Mouse (Mus musculus) hindbrain, embryonic 16.5 days (tissue): ENCODE measurements around the gene Scn4a. TPM values are rescaled to one million over a fixed set of nuclear protein-coding genes. Genes with fewer than 3 reads are reported as not detected.
"Not testable (repeated sequence)": the region's sequence is repeated elsewhere in the genome, so short reads cannot be mapped to it uniquely, and the experiment has no call there.

ENCODE experiments used
- ATAC-seq: fragments of 200-750 bp; cut with Nextera tagmentation; 2 replicates; pipeline ENCODE4 v1.8.0; 2017; ENCODE audit warnings: moderate TSS enrichment, moderate library complexity
- H3K27ac ChIP-seq: fragments of 300-500 bp; sonication (generic); 2 replicates; pipeline ENCODE4 v1.5.1; 2014; ENCODE audit warnings: low read depth, mild to moderate bottlenecking, control low read depth, low read length, moderate library complexity
- H3K27me3 ChIP-seq: fragments of 300-500 bp; sonication (generic); replicated peaks from 2 replicates; pipeline ENCODE4 v1.6.1; 2014; ENCODE audit warnings: low read length; ENCODE audit not compliant: control insufficient read depth, insufficient read depth
- H3K36me3 ChIP-seq: fragments of 300-500 bp; sonication (generic); 2 replicates; pipeline ENCODE4 v1.6.1; 2014; ENCODE audit warnings: mild to moderate bottlenecking, low read length, moderate library complexity, mixed read lengths; ENCODE audit not compliant: control insufficient read depth, insufficient read depth
- H3K4me1 ChIP-seq: fragments of 300-500 bp; sonication (generic); 2 replicates; pipeline ENCODE4 v1.6.1; 2014; ENCODE audit warnings: low read depth, low read length; ENCODE audit not compliant: control insufficient read depth, insufficient read depth
- H3K4me2 ChIP-seq: fragments of 300-500 bp; sonication (generic); 2 replicates; pipeline ENCODE4 v1.6.1; 2014; ENCODE audit warnings: mild to moderate bottlenecking, low read length, control low read depth, moderate library complexity
- H3K4me3 ChIP-seq: fragments of 300-500 bp; sonication (generic); 2 replicates; pipeline ENCODE4 v1.5.1; 2014; ENCODE audit warnings: mild to moderate bottlenecking, low read length, control low read depth, moderate library complexity
- H3K9ac ChIP-seq: fragments of 300-500 bp; sonication (generic); 2 replicates; pipeline ENCODE4 v1.6.1; 2014; ENCODE audit warnings: low read depth, mild to moderate bottlenecking, control low read depth, low read length, moderate library complexity
- H3K9me3 ChIP-seq: fragments of 300-500 bp; sonication (generic); 2 replicates; pipeline ENCODE4 v1.6.1; 2014; ENCODE audit warnings: mild to moderate bottlenecking, low read length, moderate library complexity; ENCODE audit not compliant: control insufficient read depth
- WGBS: fragments of 180-500 bp; shearing (Covaris S2); extraction: QIAGEN DNeasy Blood & Tissue Kit; methylation state at CpG from one replicate; pipeline ENCODE4 v1.1.7; 2014; 5-methylcytosine and 5-hydroxymethylcytosine counted together
- polyA plus RNA-seq: library from polyadenylated mRNA; unstranded; fragments of >200 nt; fragmentation: Nextera tagmentation; extraction: Ambion mirVana; gene quantifications from 2 replicates; pipeline ENCODE4 v1.2.1, GENCODE M21; 2015

Scn4a gene
- polyA plus RNA-seq, 1 experiment from 2014 or later, result not detected

DNA sequence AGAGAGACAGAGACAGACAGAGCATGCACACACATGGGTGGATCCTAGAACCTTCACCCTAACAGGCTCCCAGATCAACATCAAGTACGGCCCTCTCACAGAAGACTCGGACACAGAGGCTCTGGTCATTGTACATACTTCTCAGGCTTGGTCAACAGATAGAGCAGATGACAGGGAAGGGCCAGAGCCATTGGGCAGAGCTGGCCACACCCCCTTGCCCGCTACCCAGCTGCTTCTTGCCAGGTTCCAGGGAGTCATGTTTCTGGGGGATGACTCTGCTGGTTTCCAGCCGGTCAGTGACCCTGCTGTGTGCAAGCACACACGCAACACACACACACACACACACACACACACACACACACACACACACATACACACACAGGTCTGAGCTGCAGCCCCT, 2.2 kb downstream of the Scn4a start:
- no peak for ATAC-seq
- no peaks in the 10 kb centered on the region for H3K27me3 ChIP-seq
- H3K4me1 ChIP-seq, result no peaks in the 10 kb centered on the region
- no peaks in the 10 kb centered on the region for H3K9me3 ChIP-seq
- H3K27ac ChIP-seq, result no peak overlapping the region
- WGBS, result 56% methylated on average over 5 of the region's 5 CpGs
- H3K9ac ChIP-seq, result no peak overlapping the region
- no peak overlapping the region for H3K4me2 ChIP-seq
- no peak overlapping the region for H3K4me3 ChIP-seq
- no peaks in the 10 kb centered on the region for H3K36me3 ChIP-seq

GRCm38 (mm10) chr11:106349772-106350171, 3.3 kb downstream of the Scn4a start:
- H3K27me3 ChIP-seq, result no peaks in the 10 kb centered on the region
- H3K27ac ChIP-seq, result no peak overlapping the region
- no peak overlapping the region for H3K4me2 ChIP-seq
- H3K9me3 ChIP-seq, result no peaks in the 10 kb centered on the region
- H3K4me1 ChIP-seq, result no peaks in the 10 kb centered on the region
- H3K9ac ChIP-seq, result no peak overlapping the region
- no peak overlapping the region for H3K4me3 ChIP-seq
- ATAC-seq, result no peak
- WGBS, result 89% methylated on average over 6 of the region's 6 CpGs
- no peaks in the 10 kb centered on the region for H3K36me3 ChIP-seq

DNA sequence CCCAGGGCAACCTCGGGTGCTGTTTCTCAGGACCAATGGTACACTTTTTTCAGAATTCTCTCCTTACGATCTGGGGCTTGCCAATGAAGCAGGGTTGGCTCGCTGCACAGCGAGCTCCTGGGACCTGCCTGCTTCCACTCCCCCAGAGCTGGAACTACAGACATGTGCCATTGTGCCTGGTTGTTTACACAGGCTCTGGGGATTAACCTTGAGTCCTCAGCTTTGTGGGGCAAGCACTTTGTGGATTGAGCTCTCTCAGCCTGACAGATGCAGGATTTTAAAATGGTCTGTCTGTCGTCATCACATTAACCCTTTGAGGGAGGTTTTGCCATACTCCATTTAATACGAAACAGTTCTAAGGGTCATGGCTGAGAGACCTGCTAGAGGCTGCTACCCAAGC, 8.2 kb downstream of the Scn4a start:
- H3K36me3 ChIP-seq, result no peaks in the 10 kb centered on the region
- H3K9ac ChIP-seq, result no peak overlapping the region
- no peaks in the 10 kb centered on the region for H3K9me3 ChIP-seq
- no peak overlapping the region for H3K27ac ChIP-seq
- H3K27me3 ChIP-seq, result no peaks in the 10 kb centered on the region
- no peak overlapping the region for H3K4me2 ChIP-seq
- no peaks in the 10 kb centered on the region for H3K4me1 ChIP-seq
- ATAC-seq, result no peak
- H3K4me3 ChIP-seq, result no peak overlapping the region
- WGBS, result 66% methylated on average over 6 of the region's 6 CpGs

GRCm38 (mm10) chr11:106340990-106341520, 12.0 kb downstream of the Scn4a start:
- ATAC-seq, result no peak
- Histone ChIP-seq H3K4me3 (no peak overlapping the region), H3K36me3 (no peaks in the 10 kb centered on the region), H3K27me3 (no peaks in the 10 kb centered on the region), H3K9ac (no peak overlapping the region), H3K4me2 (no peak overlapping the region), H3K9me3 (no peaks in the 10 kb centered on the region), H3K27ac (no peak overlapping the region), H3K4me1 (no peaks in the 10 kb centered on the region)
- 84% methylated on average over 9 of the region's 9 CpGs for WGBS

DNA sequence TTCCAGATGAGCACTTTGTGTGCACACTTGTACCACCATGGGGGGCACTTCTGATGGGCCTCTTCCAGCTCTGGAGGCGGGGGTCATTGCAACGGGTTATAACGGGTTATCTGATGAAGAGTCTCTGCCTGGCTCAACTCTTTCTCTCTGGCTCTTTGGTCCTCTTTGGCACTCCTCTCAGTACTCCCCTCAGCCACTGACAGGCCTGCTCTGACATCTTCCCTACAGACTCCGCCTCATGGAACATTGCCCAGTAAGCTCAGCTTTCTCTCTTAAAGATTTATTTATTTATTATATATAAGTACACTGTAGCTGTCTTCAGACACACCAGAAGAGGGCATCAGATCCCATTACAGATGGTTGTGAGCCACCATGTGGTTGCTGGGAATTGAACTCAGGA, 13.8 kb downstream of the Scn4a start:
- not testable (repeated sequence) for H3K27ac ChIP-seq, H3K27me3 ChIP-seq, ATAC-seq, H3K9ac ChIP-seq, H3K4me1 ChIP-seq, H3K4me2 ChIP-seq, H3K4me3 ChIP-seq, H3K36me3 ChIP-seq, H3K9me3 ChIP-seq
- WGBS, result 90% methylated on average over 4 of the region's 4 CpGs

DNA sequence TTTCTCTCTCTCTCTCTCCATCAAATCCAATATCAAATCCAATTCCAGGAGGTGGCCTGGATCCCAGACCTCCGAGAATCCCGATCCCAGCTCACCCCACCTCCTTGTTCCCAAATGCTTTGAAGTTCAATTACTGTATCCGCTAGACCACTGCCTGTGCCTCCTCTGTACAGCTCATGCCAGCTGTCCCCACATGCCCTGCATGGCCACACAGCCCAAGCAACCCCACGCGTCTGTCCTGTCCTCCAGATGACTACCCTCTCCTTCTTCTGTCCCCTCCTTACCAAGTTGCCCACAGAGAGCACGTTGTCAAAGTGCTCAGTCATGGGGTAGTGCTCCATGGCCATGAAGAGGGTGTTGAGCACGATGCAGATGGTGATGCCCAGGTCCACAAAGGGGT, 14.2 kb downstream of the Scn4a start:
- Histone ChIP-seq H3K4me3 (no peak overlapping the region), H3K27me3 (no peaks in the 10 kb centered on the region), H3K4me1 (no peaks in the 10 kb centered on the region), H3K4me2 (no peak overlapping the region), H3K9me3 (no peaks in the 10 kb centered on the region), H3K9ac (no peak overlapping the region), H3K36me3 (no peaks in the 10 kb centered on the region), H3K27ac (no peak overlapping the region)
- WGBS, result 84% methylated on average over 7 of the region's 7 CpGs
- no peak for ATAC-seq

- Histone ChIP-seq H3K4me2 (no peak overlapping the region), H3K9me3 (no peaks in the 10 kb centered on the region), H3K9ac (no peak overlapping the region), H3K27ac (no peak overlapping the region), H3K36me3 (no peaks in the 10 kb centered on the region), H3K4me3 (no peak overlapping the region), H3K27me3 (no peaks in the 10 kb centered on the region), H3K4me1 (no peaks in the 10 kb centered on the region)
- no peak for ATAC-seq
- 75% methylated on average over 5 of the region's 5 CpGs for WGBS
These were observed 15.1 kb downstream of the Scn4a start for GRCm38 (mm10) chr11:106338029-106338428.

DNA sequence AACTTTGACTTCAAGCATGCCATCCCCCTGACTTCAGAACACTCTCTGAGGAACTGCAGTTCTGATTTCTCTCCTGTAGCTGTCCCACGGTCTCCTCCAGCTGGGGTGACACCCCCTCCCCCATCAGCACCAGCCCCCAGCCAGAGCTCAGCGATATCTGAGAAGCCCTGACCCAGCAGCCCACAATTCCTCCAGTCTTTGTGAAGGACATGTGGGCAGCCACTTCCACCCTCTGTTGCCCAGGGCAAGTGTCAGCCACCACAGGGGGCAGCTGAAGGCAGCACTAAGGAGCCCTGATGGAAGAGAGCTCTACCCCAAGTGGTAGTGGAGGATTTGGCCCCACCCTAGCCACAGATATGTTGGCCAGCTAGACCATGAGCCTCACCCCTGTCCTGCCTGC, 19.0 kb downstream of the Scn4a start:
- Histone ChIP-seq H3K4me1 (no peaks in the 10 kb centered on the region), H3K36me3 (no peaks in the 10 kb centered on the region), H3K9me3 (no peaks in the 10 kb centered on the region), H3K4me3 (no peak overlapping the region), H3K27ac (no peak overlapping the region), H3K27me3 (no peaks in the 10 kb centered on the region), H3K9ac (no peak overlapping the region), H3K4me2 (no peak overlapping the region)
- whole genome bisulfite sequencing, result 6% methylated on average over 2 of the region's 2 CpGs
- ATAC-seq, result no peak

DNA sequence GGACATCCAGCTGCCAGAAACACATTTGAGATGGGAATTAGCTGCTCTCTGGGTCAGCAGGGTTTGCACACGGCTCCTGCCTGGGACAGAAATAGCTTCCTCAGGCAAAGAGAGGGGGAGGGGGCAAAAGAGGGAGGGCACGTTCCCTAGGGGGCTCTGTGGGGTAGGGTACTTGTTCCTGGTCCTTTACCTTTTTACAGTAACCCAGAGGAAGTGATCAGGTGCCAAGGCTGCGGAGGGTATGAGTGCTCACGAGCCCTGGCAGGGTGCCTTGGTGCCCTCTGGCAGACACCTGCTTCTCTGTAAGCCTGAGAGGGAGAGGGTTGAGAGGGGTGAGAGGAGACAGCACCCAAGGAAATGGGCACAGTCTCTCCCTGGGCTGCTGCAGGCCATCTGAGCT, 20.6 kb downstream of the Scn4a start:
- no peak overlapping the region for H3K9ac ChIP-seq
- WGBS, result 53% methylated on average over 4 of the region's 4 CpGs
- H3K27me3 ChIP-seq, result no peaks in the 10 kb centered on the region
- H3K4me1 ChIP-seq, result no peaks in the 10 kb centered on the region
- H3K9me3 ChIP-seq, result no peaks in the 10 kb centered on the region
- H3K4me3 ChIP-seq, result no peak overlapping the region
- no peak overlapping the region for H3K27ac ChIP-seq
- no peaks in the 10 kb centered on the region for H3K36me3 ChIP-seq
- no peak overlapping the region for H3K4me2 ChIP-seq
- no peak for ATAC-seq

- ATAC-seq, result no peak
- WGBS, result 72% methylated on average over 7 of the region's 7 CpGs
These were observed 23.4 kb downstream of the Scn4a start for GRCm38 (mm10) chr11:106329682-106330081.

More at GRCm38 (mm10) chr11:106329682-106330081, 23.4 kb downstream of the Scn4a start:
- H3K27ac ChIP-seq, result no peak overlapping the region
- H3K36me3 ChIP-seq, result no peaks in the 10 kb centered on the region
- no peaks in the 10 kb centered on the region for H3K27me3 ChIP-seq
- H3K9me3 ChIP-seq, result no peaks in the 10 kb centered on the region
- H3K4me2 ChIP-seq, result no peak overlapping the region
- H3K9ac ChIP-seq, result no peak overlapping the region
- H3K4me1 ChIP-seq, result no peaks in the 10 kb centered on the region
- H3K4me3 ChIP-seq, result no peak overlapping the region
